ENCODE assay signal across 24 mouse cellular contexts in the genomic region with DNA sequence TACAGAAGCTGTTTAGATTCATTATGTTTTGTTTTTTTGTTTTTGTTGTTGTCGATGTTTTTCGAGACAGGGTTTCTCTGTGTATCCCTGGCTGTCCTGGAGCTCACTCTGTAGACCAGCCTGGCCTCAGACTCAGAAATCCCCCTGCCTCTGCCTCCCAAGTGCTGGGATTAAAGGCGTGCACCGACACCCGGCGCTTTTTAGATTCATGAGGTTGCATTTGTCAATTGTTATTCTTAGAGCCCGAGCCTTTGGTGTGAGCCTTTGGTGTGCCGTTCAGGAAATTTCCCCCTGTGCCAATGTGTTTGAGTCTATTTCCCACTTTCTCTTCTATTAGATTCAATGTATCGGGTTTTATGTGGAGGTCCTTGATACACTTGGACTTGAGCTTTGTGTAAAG. TPM values are rescaled to one million over a fixed set of nuclear protein-coding genes. Genes with fewer than 3 reads are reported as not detected.
DNase-seq lines count a peak whose midpoint lies in the region; TF ChIP-seq lines count a peak whose summit lies in the region.
"Had no signal": no experiment of that assay in that cellular context is flagged by ENCODE, and none has a peak within 500 bp of the region (broad histone marks: within the 10 kb centered on the region; RNA-seq: fewer than 3 reads in every experiment).

No protein-coding gene starts in this region.

- H3K9me3 ChIP-seq in E14TG2a.4 (ENCODE audit: low read length): peaks cover 68% of the 10 kb centered on the region
- peaks cover 7% of the 10 kb centered on the region for H3K9me3 ChIP-seq in limb, embryonic 10.5 days (replicated peaks)
- H3K9me3 ChIP-seq: G1E had no signal

- H3K4me3 ChIP-seq in E14TG2a.4 (replicated peaks; ENCODE audit: low read length): 0 out of 2 replicates have a peak overlapping the region, but pooled peaks have one; percentile 3
- H3K4me3 ChIP-seq in limb, embryonic 10.5 days: no peak overlapping the region
- H3K4me3 ChIP-seq: embryonic facial prominence, embryonic 13.5 days; embryonic facial prominence, embryonic 15.5 days; erythroblast, embryonic 14.5 days; forebrain, embryonic 10.5 days; forebrain, embryonic 12.5 days had no signal

- 96% methylated on average over 9 of the region's 9 CpGs for WGBS in limb, embryonic 10.5 days

- peak; percentile 64 for DNase-seq in heart, adult 11 months
- DNase-seq in heart, postnatal 36 days: no peak
- DNase-seq in R1 (ENCODE audit: low read depth, low spot score): peak; percentile 74
- DNase-seq in limb, embryonic 10.5 days (ENCODE audit: low spot score): peak; percentile 24
- DNase-seq in embryo, embryonic 9.5 days (ENCODE audit: extremely low spot score): no peak
- no peak for DNase-seq in frontal cortex, postnatal 10 days (ENCODE audit: low spot score in 2 of 2)
- DNase-seq: adrenal gland, adult 8-10 months; adrenal gland, postnatal 14 days; adrenal gland, postnatal 36 days; B cell, adult 2 months; cerebellum, adult 11-12 months; cerebellum, adult 2 months; cerebellum, adult 9-10 months; cerebellum, postnatal 10 days; cerebellum, postnatal 25 days had no signal

- intact Hi-C loops in heart, postnatal 36 days (cut with DNase I): no loop called here

- H3K4me1 ChIP-seq in E14TG2a.4 (replicated peaks; ENCODE audit: low read depth, low read length): peaks cover 19% of the 10 kb centered on the region
- peaks cover 15% of the 10 kb centered on the region for H3K4me1 ChIP-seq in limb, embryonic 10.5 days

- H3K36me3 ChIP-seq in E14TG2a.4 (ENCODE audit: insufficient read depth, low read length): peaks cover 52% of the 10 kb centered on the region
- H3K36me3 ChIP-seq in limb, embryonic 10.5 days: peaks cover 43% of the 10 kb centered on the region

- no peaks in the 10 kb centered on the region for H3K27me3 ChIP-seq in E14TG2a.4 (ENCODE audit: insufficient read depth, low read length)
- no peaks in the 10 kb centered on the region for H3K27me3 ChIP-seq in limb, embryonic 10.5 days (ENCODE audit: low read depth, poor library complexity, severe bottlenecking)
- H3K27me3 ChIP-seq: CH12.LX; embryonic facial prominence, embryonic 13.5 days; embryonic facial prominence, embryonic 15.5 days; forebrain, embryonic 12.5 days; Patski had no signal

- TF ChIP-seq CTCF in E14TG2a.4 (conservative IDR thresholded peaks at IDR 0.05; ENCODE audit: low read length): no peak

- no peak overlapping the region for H3K27ac ChIP-seq in limb, embryonic 10.5 days
- H3K27ac ChIP-seq: embryonic facial prominence, embryonic 13.5 days; embryonic facial prominence, embryonic 15.5 days; forebrain, embryonic 10.5 days; forebrain, embryonic 12.5 days had no signal

RNA-seq across cellular contexts. Expression of gene Zfp961, which starts 3.8 kb away (rescaled TPM):
- total RNA-seq in heart, postnatal 36 days (2021): 1 to 10 TPM; 7.0 TPM
- polyA plus RNA-seq in limb, embryonic 10.5 days (2016; fragmentation: Nextera tagmentation; extraction: Ambion mirVana): 28.0 and 28.1 TPM in 2 replicates

RNA-seq across cellular contexts. Expression of gene Zfp617, which starts 46.2 kb away (rescaled TPM):
- 10 to 100 TPM; 25.1 to 25.2 TPM for total RNA-seq in heart, postnatal 36 days (2021)
- 27.4 and 34.3 TPM in 2 replicates for polyA plus RNA-seq in limb, embryonic 10.5 days (2016; fragmentation: Nextera tagmentation; extraction: Ambion mirVana)

RNA-seq across cellular contexts. Expression of gene Zfp882, which starts 46.3 kb away (rescaled TPM):
- total RNA-seq in heart, postnatal 36 days (2021): 1 to 10 TPM; 2.4 to 5.5 TPM
- polyA plus RNA-seq in limb, embryonic 10.5 days (2016; fragmentation: Nextera tagmentation; extraction: Ambion mirVana): 5.4 and 7.2 TPM in 2 replicates
- polyA plus RNA-seq: erythroblast, embryonic 14.5 days had no signal

RNA-seq across cellular contexts. Expression of gene Cyp4f18, which starts 54.8 kb away (rescaled TPM):
- 1 to 10 TPM in 1 of 2 experiments, under 1 TPM in 1; 0.67 to 1.6 TPM for total RNA-seq in heart, postnatal 36 days (2021)
- 0.58 and 0.71 TPM in 2 replicates for polyA plus RNA-seq in limb, embryonic 10.5 days (2016; fragmentation: Nextera tagmentation; extraction: Ambion mirVana)
- total RNA-seq: G1E had no signal
- polyA plus RNA-seq: Patski had no signal

Comparison
In these comparisons a context has a peak if more than half of its experiments do, and no peak if none do; other contexts are left out.
1. DNase-seq: peak in heart, adult 11 months (single experiment), R1 (single experiment) and limb, embryonic 10.5 days (single experiment); none in heart, postnatal 36 days (0 of 2), embryo, embryonic 9.5 days (single experiment) and frontal cortex, postnatal 10 days (0 of 2).